Mouse (Mus musculus) right cerebral cortex, postnatal 36 days (tissue): Measurements from ENCODE around the gene Layn.

Experiments used
- DNase-seq, 2 experiments: peaks; one replicate each; pipeline ENCODE4 v3.0.0; 2022; ENCODE audit warnings: low spot score in 2 of 2, mixed read lengths in 1 of 2

The Layn gene

GRCm38 (mm10) chr9:51032785-51033529 is 43.9 kb downstream of the Layn start:
- DNase-seq: no peak

GRCm38 (mm10) chr9:51032291-51032690 is 44.6 kb downstream of the Layn start:
- no peak for DNase-seq

- DNase-seq: no peak
Measured at GRCm38 (mm10) chr9:51031603-51032002, 45.3 kb downstream of the Layn start.

- DNase-seq: no peak
Measured at GRCm38 (mm10) chr9:51030147-51030546, 46.7 kb downstream of the Layn start.

- DNase-seq: no peak
Measured at GRCm38 (mm10) chr9:51026952-51027351, 49.9 kb downstream of the Layn start.

GRCm38 (mm10) chr9:51021123-51021795 is 55.6 kb downstream of the Layn start:
- no peak for DNase-seq

- no peak for DNase-seq
Measured at GRCm38 (mm10) chr9:51020351-51020750, 56.5 kb downstream of the Layn start.

GRCm38 (mm10) chr9:51019670-51020069 is 57.2 kb downstream of the Layn start:
- no peak for DNase-seq

- DNase-seq: no peak
Measured at GRCm38 (mm10) chr9:51015732-51016131, 61.2 kb downstream of the Layn start.

- no peak for DNase-seq
Measured at GRCm38 (mm10) chr9:51013644-51014043, 63.2 kb downstream of the Layn start.

GRCm38 (mm10) chr9:51009656-51009950 is 67.3 kb downstream of the Layn start:
- no peak for DNase-seq

GRCm38 (mm10) chr9:51008841-51009655 is 67.8 kb downstream of the Layn start, which contains the start of gene Sik2:
TSS of gene Sik2 (minus strand) at chr9:51009073.
- peak; percentile 78 to 84 for DNase-seq

- DNase-seq: peak in 1 of 2 experiments; percentile 6
Measured at GRCm38 (mm10) chr9:51008068-51008840, 68.6 kb downstream of the Layn start.

GRCm38 (mm10) chr9:51007726-51008067 is 69.2 kb downstream of the Layn start:
- DNase-seq: no peak

GRCm38 (mm10) chr9:51006846-51007245 is 70.0 kb downstream of the Layn start:
- peak in 1 of 2 experiments; percentile 7 for DNase-seq
